Mouse (Mus musculus) CH12.LX (cell line): Measurements from ENCODE around the gene Syne3.

ENCODE experiments used
- CTCF ChIP-seq, 2 experiments: IDR thresholded peaks in 1 of 2; conservative IDR thresholded peaks in 1 of 2; 2 replicates each; pipeline ENCODE4 v1.5.1; 2011 to 2012; ENCODE audit warnings: low read depth in 2 of 2, low read length in 2 of 2, improper control_type of control experiment in 1 of 2, inconsistent platforms in 1 of 2, mild to moderate bottlenecking in 1 of 2, moderate library complexity in 1 of 2
- KAT2A ChIP-seq: IDR thresholded peaks from 2 replicates; pipeline ENCODE4 v1.6.1; 2012; ENCODE audit warnings: low read length, improper control_type of control experiment, inconsistent platforms; ENCODE audit not compliant: insufficient replicate concordance
- MXI1 ChIP-seq: IDR thresholded peaks from 2 replicates; pipeline ENCODE4 v1.6.1; 2011; ENCODE audit warnings: mild to moderate bottlenecking, low read depth, low read length, improper control_type of control experiment
- POLR2A ChIP-seq: IDR thresholded peaks from 2 replicates; pipeline ENCODE4 v1.6.1; 2011; ENCODE audit warnings: low read depth, mild to moderate bottlenecking, improper control_type of control experiment, low read length
- RAD21 ChIP-seq: IDR thresholded peaks from 2 replicates; pipeline ENCODE4 v1.6.1; 2011; ENCODE audit warnings: low read depth, mild to moderate bottlenecking, low read length, improper control_type of control experiment, moderate library complexity
- TBP ChIP-seq: conservative IDR thresholded peaks from 2 replicates; pipeline ENCODE4 v1.6.1; 2011; ENCODE audit warnings: low read depth, low read length, improper control_type of control experiment
- TCF12 ChIP-seq: IDR thresholded peaks from 2 replicates; pipeline ENCODE4 v1.6.1; 2014; ENCODE audit warnings: low read depth, mild to moderate bottlenecking, inconsistent platforms, low read length, improper control_type of control experiment
- UBTF ChIP-seq: IDR thresholded peaks from 2 replicates; pipeline ENCODE4 v1.6.1; 2012; ENCODE audit warnings: low read depth, mild to moderate bottlenecking, inconsistent platforms, low read length, improper control_type of control experiment, moderate library complexity
- ZNF384 ChIP-seq: IDR thresholded peaks from 2 replicates; pipeline ENCODE4 v1.6.1; 2012; ENCODE audit warnings: low read depth, low read length, improper control_type of control experiment, inconsistent platforms

DNA sequence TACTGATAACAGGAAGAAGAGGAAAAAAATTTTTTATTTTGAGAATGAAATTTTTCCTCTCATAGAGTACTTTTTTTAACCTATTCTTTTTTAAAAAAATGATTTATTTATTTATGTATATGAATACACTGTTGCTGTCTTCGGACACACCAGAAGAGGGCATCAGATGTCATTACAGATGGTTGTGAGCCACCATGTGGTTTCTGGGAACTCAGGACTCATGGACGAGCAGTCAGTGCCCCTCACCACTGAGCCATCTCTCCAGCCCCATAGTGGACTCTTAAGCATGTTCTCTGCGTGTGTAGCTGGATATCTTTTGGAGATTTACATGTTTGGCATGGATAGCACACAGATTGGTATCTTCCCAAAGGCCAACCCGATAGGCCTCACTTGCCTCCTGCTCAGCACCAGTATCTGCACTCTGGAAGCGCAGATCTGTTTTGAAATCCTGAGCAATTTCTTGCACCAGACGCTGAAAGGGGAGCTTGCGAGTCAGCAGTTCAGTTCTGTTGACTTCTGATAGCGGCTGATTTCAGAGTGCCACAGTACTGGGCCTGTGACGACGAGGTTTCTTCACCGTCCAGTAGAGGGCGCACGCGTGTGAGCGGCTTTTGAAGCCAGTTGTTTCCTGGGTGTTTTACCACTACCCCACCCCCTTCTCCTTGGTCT lies 17.8 kb upstream of the Syne3 start:
- TF ChIP-seq RAD21, result peak; percentile 28
- peak; percentile 28; the same call in 1 of the 2 replicates for TF ChIP-seq TCF12
- peak; percentile 60 to 81 for TF ChIP-seq CTCF (conservative IDR thresholded peaks at IDR 0.05 in 1 of 2, IDR thresholded peaks at IDR 0.05 in 1 of 2; ENCODE audit: low read depth in 2 of 2, low read length in 2 of 2)
- no peak for TF ChIP-seq TBP
- no peak for TF ChIP-seq KAT2A
- peak; percentile 59; the same call in 1 of the 2 replicates for TF ChIP-seq MXI1
- no peak; the same call in none of the 2 replicates for TF ChIP-seq POLR2A
- TF ChIP-seq ZNF384, result peak; percentile 21; the same call in 1 of the 2 replicates
- TF ChIP-seq UBTF, result no peak
